Mouse (Mus musculus) spleen, adult 18-20 months (tissue): ENCODE measurements around the gene Rtf2.
A peak's percentile ranks its signal among the peaks of the same experiment; 100 is the strongest.

Source experiments
- DNase-seq, 2 experiments: peaks; one replicate each; pipeline ENCODE4 v3.0.0; 2022; ENCODE audit warnings: mixed read lengths in 2 of 2

The Rtf2 gene

DNA sequence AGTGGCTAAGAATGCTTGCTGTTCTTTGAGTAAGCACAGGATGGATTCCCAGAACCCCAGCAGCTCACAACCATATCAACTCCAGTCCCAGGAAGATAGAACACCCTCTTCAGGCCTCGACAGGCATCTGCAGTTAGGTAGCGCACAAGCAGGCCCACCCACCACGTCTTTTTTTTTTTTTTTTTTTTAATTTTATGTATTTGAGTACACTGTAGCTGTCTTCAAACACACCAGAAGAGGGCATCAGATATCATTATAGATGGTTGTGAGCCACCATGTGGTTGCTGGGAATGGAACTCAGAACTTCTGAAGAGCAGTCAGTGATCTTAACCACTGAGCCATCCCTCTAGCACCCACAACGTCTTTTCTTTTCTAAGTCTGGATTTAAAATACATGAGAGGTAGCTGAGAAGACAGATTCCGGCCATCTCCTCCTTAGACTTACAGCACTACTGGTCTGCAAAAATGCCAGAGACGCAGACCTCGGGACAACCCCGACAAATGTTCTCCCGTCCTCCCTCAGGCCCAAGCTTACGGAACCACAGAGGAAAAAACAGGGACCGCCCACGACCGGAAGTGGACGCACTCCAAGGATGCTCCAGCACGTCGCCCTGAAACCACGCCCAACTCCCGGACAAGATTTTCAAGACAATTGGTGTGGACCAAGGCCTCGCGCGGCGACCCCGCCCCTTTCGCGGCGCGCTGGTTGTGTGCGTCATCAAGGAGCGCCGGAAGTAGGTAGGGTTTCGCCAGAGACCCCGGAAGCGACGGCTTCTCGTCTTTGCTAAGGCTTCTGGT lies at the start of gene Rtf2:
Gene Rtf2 (plus strand): TSS at position 714 of the 797 bp plus-strand sequence.
- DNase-seq = peak; percentile 95 to 99

DNA sequence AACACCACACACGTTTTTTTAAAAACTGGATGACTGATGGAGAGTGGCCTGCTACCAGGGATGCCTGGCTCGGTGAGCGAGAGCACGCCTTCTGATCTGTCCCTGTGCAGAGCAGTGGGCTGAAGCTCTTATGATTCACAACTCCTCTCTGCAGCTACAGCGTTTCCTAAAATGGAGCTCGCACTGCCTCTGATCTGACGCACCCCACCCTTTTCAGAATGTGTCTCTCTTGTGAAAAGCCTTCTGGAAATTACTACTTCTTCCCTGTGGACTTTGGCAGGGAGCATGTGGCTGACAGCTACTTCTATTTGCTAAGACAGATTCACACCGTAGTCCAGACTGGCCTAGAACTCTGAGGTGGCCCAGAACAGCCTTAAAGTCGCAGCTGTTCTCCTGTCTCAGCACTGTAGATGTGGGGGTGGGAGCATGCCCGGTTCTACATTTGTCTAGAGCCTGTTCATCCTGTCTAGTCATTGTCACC lies 48.3 kb upstream of the Rtf2 start:
- no peak for DNase-seq

DNA sequence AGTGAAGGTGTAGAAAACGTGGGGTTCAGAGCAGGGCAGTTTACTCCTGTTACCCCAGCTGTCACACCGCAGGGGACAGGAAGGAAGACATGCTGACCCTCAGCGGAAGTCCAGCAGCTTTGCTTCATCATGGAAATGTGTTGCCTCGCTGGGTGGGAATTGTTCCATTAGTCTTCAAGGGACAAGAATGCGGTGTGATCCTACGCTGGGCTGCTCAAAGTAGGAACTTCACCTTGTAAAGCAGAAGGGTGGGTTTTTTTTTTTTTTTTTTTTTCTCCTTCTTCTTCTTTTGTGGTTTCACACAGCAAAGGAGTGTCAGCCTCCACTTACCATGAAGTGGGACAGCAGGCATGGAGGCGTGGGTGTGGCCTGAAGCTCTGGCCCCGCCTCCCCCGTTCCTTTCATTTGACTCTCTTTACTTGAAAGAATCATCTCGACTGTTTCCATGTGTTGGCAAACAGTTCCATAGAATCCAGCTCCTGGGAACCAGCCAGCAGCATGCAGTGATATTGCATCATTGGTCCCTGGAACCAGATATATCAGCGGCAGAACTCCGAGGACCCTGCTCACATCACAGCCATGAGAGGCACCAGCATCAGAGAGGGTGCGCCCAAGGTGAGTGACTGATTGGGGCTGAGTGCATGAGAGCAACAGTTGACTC lies 46.8 kb upstream of the Rtf2 start, which contains the start of gene Cass4:
Gene Cass4 (plus strand): TSS at position 404 of the 661 bp plus-strand sequence.
- peak; percentile 56 to 76 for DNase-seq

DNA sequence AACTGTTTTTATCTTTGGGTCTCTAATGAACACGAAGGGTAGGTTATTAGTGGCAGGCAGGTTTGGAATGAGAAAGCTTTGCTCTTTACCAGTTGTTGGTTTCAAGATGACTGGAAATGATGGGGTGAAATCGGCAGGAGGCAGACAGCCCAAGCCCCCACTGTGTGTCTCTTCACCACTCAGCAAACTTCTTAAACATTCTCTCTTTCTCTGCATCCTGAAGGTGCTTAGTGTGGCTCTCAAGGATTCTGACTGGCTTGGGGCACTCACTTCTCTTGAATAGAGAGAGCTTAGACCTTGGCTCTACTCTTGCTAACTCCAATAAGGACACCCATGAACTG lies 46.3 kb upstream of the Rtf2 start:
- no peak for DNase-seq

DNA sequence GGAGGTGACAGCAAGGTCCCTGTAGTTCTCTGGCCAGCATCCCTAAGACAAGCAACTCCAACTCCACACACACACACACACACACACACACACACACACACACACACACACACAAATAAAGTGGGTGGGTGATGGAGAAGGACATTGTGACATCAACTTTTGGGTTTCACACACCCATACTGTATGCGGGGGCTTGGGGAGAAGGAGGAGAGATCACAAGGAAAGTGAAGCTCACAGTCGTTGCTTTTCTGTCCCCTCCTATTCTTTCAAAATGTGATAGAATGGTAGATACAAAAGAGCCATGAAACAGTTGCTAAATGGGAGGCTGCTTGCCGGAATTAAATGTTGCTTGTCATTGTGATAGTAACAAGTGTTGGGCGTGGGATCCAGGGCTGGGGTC lies 45.7 kb upstream of the Rtf2 start:
- no peak for DNase-seq

DNA sequence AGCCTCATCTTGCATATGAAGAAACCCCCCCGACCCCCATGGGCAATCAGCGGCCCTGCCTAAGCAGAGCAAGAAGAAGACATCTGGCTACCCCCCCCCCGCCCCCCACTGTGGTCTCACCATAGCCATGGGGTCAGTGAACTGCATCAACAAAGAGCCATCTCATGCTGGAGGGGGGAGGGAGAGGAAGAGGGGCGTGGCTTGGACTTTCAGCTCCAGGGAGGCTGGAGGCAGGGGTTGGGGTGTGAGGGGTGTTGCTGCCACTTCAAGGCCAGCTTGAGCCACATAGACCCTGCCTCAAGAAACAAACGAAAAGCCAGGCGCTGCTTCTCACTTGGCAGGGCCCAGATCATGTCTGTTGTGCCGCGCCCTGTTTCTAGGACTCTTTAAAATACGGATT lies 44.4 kb upstream of the Rtf2 start:
- no peak for DNase-seq

DNA sequence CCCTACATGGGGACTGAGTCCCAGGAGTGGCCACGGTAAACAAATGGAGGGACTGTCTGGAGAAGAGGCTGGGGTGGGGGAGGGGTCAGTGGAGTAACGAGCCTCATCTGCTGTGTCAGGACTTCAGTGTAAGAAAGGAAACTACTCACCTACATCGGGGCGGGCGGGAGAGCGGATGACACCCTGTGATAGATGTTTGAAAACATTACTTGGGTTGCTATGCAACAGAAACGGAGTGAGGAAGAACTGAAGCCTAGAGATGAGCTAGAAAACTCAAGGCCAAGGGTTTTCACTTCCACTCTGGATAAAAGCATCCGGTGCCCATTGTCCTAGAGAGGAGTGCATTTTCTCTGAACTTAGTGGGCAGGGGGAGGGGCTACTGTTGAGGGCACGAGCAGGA lies 40.5 kb upstream of the Rtf2 start:
- DNase-seq = no peak

DNA sequence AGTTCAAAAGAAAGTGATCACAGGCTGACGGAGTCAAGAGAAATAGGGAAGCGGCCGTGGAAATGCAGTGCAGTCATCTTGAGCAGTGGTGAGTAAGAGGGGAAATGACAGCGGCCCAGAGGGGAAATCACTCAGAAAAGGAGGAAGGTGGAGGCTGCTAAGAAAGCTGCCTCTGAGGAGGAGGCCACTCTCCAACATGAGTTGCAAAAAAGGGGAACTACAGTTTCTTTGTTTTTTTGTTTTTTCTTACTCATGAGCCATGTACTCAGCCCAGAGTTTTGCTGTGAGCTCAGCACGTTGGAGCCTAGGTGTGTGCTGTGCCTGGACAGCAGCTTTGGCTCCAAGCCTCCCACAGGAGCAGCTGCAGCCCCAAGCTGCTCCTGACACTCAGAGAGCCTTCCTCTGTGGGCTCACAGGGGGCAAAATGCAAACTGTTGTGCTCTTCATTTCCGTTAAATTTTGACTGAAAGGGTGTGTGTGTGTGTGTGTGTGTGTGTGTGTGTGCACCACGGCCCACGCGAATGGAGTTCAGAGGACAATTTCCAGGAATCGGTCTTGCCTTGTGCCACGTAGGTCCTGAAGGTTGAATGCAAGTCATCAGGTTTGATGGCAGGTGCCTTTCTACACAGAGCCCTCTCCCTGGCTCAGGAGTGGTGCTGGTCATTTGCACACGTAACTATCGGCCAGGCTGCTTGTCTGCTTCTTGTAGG lies 39.1 kb upstream of the Rtf2 start:
- DNase-seq = peak; percentile 49 to 57

DNA sequence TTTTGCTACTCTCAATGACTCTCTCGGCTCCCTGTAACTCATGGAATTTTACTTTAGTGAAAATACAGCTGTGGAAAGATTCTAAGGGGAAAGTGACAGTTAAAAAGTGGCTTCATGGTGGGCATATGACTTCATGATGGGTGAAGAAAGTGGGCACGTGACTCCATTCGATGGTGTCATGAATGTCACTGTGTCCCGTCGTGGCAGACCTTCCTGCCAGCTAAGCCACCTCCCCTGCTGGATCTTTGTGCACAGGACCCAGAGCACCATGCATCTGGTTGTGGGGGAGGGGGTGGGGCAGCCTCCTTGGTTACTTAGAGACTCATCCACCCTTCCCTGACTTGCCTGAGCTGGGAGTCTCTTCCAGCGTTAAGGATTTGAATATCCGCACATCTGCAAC lies 36.1 kb upstream of the Rtf2 start:
- no peak for DNase-seq

DNA sequence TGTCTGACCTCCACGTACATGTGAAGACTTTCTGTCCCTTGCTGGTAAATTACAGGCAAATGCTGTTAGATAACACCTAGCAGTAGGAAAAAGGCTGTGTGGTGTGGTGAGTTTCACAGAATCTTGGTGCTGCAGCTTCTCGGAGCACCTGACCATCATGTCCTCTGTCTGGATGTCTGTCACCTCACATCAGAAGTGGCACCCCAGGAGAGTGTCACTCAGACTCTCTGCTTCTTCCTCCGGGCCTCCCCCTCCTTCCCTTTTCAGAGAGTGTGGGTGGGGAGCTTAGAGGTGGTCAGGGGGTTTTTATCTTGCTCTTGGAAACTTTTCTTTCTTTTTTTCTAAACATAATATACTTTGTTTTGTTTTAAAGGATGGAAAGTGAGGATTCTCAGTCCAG lies 35.3 kb upstream of the Rtf2 start:
- DNase-seq = no peak

DNA sequence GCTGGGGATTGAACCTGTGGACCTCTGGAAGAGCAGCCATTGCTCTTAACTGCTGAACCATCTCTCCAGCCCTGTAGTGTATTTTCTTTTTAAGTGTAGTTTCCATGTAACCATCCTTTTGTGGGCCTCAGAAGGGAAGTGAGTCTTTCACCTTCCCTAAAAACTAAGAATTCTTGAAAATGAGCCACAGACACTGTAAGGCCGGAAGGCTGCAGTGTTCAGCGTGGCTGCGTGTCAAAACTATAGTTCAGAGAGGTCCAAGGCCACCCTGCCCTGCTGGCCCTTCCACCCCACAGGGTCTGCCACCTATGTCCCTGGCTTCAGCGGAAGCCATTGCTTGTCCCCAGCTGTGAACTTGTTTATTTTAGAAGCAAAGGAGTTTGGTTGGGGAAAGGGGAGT lies 34.2 kb upstream of the Rtf2 start:
- DNase-seq = no peak

DNA sequence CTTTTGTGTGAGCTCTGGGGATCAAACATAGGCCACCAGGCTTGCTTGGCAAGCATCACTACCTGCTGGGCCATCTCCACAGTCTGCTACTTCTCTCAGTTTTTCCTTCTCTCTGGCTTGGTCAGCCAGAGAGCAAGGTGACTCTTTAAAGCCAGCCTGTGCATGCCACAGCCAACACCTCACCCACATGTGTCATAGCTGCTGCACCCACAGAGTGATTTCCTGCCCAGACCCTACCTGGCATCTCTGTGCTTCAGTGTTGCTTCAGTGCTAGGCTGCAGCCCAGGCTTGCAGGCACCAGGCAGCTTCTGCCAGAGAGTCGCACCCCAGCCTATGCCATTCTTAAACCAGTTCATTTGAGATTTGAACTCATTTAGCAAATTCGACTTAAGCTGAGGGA lies 32.9 kb upstream of the Rtf2 start:
- no peak for DNase-seq

DNA sequence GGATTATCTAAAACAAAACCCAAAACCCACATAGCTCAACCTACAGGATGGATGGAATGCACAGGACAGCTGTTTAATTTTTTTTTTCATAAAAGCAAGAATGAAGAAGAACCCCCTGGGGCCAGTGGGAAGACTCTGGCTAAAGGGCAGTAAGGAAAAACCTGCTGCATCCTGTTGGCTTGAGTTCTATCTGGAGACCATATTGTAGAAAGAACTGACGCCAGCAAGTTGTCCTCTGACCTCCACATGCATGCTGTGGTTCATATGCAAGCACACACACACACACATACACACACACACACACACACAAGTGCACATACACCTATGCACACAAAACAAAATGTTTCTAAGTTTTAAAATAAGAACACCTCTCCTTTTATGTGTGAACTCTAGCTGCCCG lies 29.7 kb upstream of the Rtf2 start:
- no peak for DNase-seq

DNA sequence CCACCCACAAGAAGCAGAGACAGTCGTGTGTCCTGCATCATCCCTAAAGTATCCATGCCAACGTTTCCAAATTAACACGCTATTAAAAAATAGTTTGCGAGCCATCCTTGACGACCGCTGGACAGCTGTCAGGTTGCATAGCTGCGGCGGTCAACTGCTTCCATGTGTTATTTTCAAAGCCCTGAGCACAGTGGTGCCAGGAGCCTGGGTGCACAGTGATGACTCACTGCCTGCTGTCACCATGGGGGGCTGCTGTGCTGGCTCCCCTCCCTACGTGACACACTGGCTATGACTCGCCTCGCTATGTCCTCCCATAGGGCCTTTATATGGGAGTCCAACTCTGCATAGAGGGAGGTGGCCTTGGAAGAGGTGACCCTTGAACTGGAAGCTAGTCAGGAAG lies 29.3 kb upstream of the Rtf2 start:
- no peak for DNase-seq

DNA sequence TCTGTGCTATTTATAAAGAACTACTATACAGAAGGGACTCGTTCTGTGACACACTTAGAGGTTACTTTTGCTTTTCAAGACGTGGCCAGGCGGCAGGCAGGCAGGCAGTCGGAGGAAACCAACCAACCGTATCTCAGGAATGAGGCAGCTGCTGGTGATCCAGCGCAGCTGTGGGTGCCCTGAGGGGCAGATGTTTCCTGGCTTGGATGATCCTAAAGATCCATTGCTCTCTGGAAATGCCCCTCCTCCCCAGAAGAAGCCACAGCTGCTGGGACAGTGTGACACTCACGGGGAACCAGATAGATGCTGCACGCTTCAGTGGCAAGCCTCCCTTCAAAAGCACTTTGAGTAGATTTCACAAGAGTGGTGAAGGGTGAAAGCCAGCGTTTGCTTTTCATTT lies 27.9 kb upstream of the Rtf2 start:
- DNase-seq = no peak

DNA sequence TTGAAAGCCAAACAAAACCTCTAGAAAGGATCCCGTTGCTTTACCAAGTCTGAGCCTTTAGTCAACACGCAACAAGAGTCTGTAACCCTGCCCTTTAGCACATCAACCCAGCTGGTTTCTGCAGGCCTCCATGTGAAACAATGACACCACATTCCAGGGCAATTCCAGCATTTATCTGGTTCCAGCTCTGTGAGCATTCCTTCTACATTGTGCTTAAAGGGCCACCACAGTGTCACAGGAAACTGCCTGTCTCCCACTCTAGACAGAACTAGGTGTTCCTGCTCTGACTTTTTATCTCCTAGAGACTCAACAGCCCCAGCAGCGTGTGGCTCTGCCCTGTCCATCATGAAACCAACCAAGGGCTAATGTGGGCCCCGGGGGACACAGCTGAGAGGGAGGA lies 27.1 kb upstream of the Rtf2 start:
- DNase-seq = no peak

DNA sequence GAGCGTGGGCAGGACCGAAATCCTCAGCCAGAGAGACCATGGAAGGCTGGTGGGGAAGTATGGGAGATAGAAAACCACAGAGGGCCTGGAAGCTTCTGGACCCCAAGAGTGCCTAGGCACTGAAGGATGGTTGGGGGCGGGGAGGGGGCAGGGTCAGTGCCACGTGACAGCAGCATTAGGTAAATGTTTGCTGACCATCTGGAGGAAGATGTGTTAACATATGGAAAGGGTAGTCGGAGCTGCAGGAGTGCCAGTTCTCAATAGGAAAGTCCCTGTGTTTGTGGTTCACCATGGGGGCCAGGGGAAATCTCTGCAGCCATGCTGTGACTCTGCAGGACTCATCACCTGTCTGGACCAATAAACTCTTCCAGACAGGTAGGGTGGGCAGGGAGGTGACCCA lies 26.5 kb upstream of the Rtf2 start:
- DNase-seq = no peak

DNA sequence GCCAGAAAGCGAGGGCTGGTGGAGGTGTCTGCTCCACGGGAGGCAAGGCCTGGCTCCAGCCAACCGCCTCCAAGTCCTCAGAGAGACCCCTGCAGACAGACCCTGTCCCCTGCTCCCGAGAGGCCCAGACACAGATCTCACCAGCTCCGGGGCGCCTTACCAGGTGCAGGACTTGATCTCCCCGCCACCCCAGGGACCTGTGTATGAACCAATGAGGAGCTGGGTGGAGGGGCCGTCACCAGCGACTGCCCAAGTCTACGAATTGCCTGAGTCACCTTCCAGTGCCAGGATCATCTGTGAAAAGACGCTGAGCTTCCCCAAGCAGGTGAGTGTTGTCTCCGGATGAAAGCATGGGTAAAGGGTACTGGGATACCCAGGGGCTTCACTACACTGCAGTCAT lies 24.1 kb upstream of the Rtf2 start:
- no peak for DNase-seq

DNA sequence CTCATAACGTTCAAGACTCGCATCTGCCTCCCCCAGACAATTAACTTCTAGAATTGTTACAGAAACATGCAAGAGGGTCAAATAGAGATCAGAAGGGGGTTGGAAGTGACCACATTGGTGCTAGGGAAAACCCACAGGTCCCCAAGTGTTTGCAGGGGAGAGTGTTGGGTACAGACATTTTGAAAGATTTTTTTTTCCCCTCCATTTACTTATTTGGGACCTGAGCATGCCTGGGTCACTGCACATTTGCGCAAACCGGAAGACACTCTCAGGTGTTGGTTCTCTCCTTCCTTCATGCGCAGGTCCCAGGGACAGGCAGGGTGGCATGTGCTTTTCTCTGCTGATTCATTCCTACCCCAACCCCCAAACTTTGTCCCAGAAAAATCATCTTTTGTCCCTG lies 23.5 kb upstream of the Rtf2 start:
- no peak for DNase-seq

DNA sequence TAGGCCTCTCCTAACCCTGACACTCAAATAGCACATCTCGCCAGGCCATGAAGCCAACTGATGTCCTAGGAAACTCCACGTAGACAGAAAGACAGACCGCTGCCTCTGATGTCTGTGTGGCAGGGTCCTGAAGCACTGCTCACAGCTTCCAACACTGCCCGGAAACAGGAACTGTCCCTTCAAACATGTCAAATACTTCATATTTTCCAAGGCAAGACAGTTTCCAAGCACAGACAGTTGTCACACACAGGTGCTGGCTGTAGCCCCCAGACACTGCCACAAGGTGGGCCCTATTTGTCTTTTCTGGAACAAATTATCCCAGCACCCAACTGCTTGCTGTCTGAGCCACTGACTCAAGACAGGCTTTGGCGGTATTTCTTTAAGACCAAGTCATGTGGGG lies 22.1 kb upstream of the Rtf2 start:
- DNase-seq = no peak

DNA sequence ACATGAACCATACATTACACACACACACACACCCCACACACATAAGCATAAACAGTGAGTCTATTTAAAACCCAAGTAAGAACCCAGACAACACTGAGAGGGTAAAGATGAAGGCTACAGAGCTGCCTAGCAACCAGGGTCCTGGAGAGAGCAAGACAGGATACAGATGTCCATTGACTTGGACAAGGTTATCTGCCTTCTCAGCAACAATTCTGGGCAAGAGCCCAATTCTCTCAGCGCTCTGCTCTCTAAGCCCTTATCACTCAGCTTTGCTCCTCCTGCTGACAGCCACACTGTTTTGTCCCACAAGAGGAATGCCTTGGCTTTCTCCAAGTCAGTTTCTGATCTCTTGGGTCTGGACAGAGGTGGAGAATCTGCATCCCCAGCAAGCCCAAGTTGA lies 9.7 kb upstream of the Rtf2 start:
- no peak for DNase-seq

DNA sequence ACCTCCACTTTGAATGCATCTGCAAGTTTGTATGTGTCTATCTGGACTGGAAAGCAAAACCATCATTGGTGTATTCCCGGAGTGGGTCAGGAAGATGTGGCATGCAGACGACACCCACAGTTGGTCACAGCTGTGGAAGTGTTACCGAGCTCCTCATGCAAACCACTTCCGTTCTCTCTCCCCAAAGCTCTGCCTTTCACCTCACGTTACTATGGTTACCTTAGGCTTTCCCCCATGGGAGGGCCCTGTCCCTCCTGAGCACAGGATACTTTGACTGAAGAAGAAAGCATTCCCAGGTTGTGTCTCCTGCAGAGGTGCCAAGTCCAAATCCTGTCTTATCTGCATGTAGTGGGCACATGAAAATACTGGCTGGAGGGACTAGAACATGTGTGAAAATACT lies 6.6 kb upstream of the Rtf2 start:
- DNase-seq = peak; percentile 52 to 55

DNA sequence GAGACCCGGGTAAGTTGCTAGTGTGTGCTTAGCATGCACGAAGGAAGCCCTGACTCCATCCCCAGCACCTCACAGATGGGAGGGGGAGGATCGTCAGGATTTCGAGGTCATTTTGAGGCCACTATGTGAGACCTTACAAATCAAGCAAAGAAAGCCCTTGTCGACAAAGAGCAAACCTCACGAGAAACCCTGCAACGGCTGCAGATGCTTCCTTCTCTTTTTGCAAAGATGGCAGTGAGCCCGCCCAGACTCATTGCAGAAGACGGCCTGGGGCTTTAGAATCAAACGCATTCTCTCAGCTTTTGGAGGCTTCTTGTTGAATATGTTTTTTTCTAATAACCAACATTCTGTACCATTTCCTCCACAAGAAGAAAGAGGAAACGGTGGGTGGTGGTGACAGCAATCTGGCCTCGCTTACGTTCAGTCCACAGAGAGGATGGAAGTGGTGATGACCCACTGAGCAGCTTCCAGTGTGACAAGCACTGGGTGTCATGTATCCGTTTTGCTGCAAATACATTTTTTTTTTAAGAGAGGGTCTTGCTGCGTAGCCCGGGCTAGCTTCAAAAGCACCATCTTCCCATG lies 2.9 kb upstream of the Rtf2 start:
- DNase-seq = peak in 1 of 2 experiments; percentile 24

DNA sequence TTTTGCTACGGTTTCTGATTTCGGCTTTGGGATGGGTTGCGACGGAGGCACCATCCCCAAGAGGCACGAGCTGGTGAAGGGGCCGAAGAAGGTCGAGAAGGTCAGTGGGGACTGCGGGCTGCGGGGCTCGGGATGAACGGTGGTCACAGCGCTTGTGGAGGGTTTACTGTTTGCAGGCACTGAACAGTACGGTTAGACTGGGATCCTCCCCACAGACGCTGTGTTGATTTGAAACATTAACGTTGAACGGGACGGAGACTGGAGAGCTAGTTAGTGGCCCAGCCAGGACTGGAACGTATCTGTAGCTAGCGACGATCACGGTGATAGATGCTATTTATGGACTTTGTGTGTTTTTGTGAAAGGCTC lies 267 bp downstream of the Rtf2 start:
- DNase-seq = no peak
